Mouse (Mus musculus) liver, embryonic 14 days (tissue): ENCODE results near the gene AC124108.1. TPM values are rescaled to one million over a fixed set of nuclear protein-coding genes. Genes with fewer than 3 reads are reported as not detected.

Source experiments
- polyA plus RNA-seq: library from polyadenylated mRNA; depleted of rRNA; stranded (reverse); fragments of >200 nt; gene quantifications from 2 replicates; pipeline ENCODE4 v1.2.3, GENCODE M21; 2012; rRNA removed

The AC124108.1 gene
- under 0.01 TPM in 2 replicates for polyA plus RNA-seq

GRCm38 (mm10) chr1:132191093-132191785, at the start of gene AC124108.1, which contains the start of gene Lemd1:
Gene AC124108.1, plus strand, starts transcription at chr1:132191457.
Gene Lemd1, plus strand, starts transcription at chr1:132191431.

GRCm38 (mm10) chr1:132229667-132230066, 38.4 kb downstream of the AC124108.1 start, which contains the start of gene Gm10188:
Gene Gm10188, minus strand, starts transcription at chr1:132229767.

Other genes with a start within 250 kb of the AC124108.1 start
- 1.8 and 2.1 TPM in 2 replicates for gene Slc45a3, start 228.5 kb upstream of the AC124108.1 start, polyA plus RNA-seq
- gene Elk4, start 183.8 kb upstream of the AC124108.1 start, polyA plus RNA-seq: 8.5 and 12.0 TPM in 2 replicates
- 0.01 and 0.02 TPM in 2 replicates for gene Mfsd4a, start 123.4 kb upstream of the AC124108.1 start, polyA plus RNA-seq
- 1.3 and 1.6 TPM in 2 replicates for gene Cdk18, start 51.8 kb upstream of the AC124108.1 start, polyA plus RNA-seq
- not detected in 2 replicates for gene Lemd1, start within 50 bp of the AC124108.1 start, polyA plus RNA-seq
- gene Gm10188, start 38.3 kb downstream of the AC124108.1 start, polyA plus RNA-seq: not detected in 2 replicates
- gene Klhdc8a, start 107.2 kb downstream of the AC124108.1 start, polyA plus RNA-seq: 0.02 and 0.05 TPM in 2 replicates
- 1.1 and 1.3 TPM in 2 replicates for gene Nuak2, start 124.7 kb downstream of the AC124108.1 start, polyA plus RNA-seq
- gene Tmcc2, start 199.8 kb downstream of the AC124108.1 start, polyA plus RNA-seq: 243 and 315 TPM in 2 replicates
- gene Dstyk, start 226.1 kb downstream of the AC124108.1 start, polyA plus RNA-seq: 3.9 and 4.4 TPM in 2 replicates